Mouse (Mus musculus) midbrain, embryonic 14.5 days (tissue): Measurements from ENCODE around the gene Bahd1. TPM values are rescaled to one million over a fixed set of nuclear protein-coding genes. Genes with fewer than 3 reads are reported as not detected.

Experiments used
- ATAC-seq: fragments of 200-750 bp; cut with Nextera tagmentation; 2 replicates; pipeline ENCODE4 v1.8.0; 2017; ENCODE audit warnings: moderate number of reproducible peaks, moderate library complexity; ENCODE audit not compliant: low FRiP score, low TSS enrichment
- DNase-seq: peaks from one replicate; pipeline ENCODE4 v3.0.0-alpha.2; 2015
- H3K27ac ChIP-seq: fragments of 300-500 bp; sonication (generic); replicated peaks from 2 replicates; pipeline ENCODE4 v1.5.1; 2014; ENCODE audit warnings: mild to moderate bottlenecking, low read depth, low read length, moderate library complexity
- H3K27me3 ChIP-seq: fragments of 300-500 bp; sonication (generic); 2 replicates; pipeline ENCODE4 v1.6.1; 2014; ENCODE audit warnings: low read length, control low read depth, mixed read lengths; ENCODE audit not compliant: control insufficient read depth, insufficient read depth
- H3K36me3 ChIP-seq: fragments of 300-500 bp; sonication (generic); 2 replicates; pipeline ENCODE4 v1.6.1; 2014; ENCODE audit warnings: low read length, control low read depth; ENCODE audit not compliant: control insufficient read depth, insufficient read depth
- H3K4me1 ChIP-seq: fragments of 300-500 bp; sonication (generic); 2 replicates; pipeline ENCODE4 v1.6.1; 2014; ENCODE audit warnings: mild to moderate bottlenecking, antibody characterized with exemption, low read length, control low read depth; ENCODE audit not compliant: control insufficient read depth, insufficient read depth
- H3K4me2 ChIP-seq: fragments of 300-500 bp; sonication (generic); 2 replicates; pipeline ENCODE4 v1.6.1; 2014; ENCODE audit warnings: mild to moderate bottlenecking, low read length, moderate library complexity
- H3K4me3 ChIP-seq: fragments of 300-500 bp; sonication (generic); replicated peaks from 2 replicates; pipeline ENCODE4 v1.5.1; 2014; ENCODE audit warnings: low read depth, low read length
- H3K9ac ChIP-seq: fragments of 300-500 bp; sonication (generic); replicated peaks from 2 replicates; pipeline ENCODE4 v1.6.1; 2014; ENCODE audit warnings: mild to moderate bottlenecking, low read length, moderate library complexity
- H3K9me3 ChIP-seq: fragments of 300-500 bp; sonication (generic); 2 replicates; pipeline ENCODE4 v1.6.1; 2016; ENCODE audit warnings: low read length, control low read depth, mixed read lengths; ENCODE audit not compliant: control insufficient read depth
- WGBS: fragments of 180-500 bp; shearing (Covaris S2); extraction: QIAGEN DNeasy Blood & Tissue Kit; methylation state at CpG from one replicate; pipeline ENCODE4 v1.1.7; 2014; 5-methylcytosine and 5-hydroxymethylcytosine counted together
- polyA plus RNA-seq: library from polyadenylated mRNA; unstranded; fragments of >200 nt; fragmentation: Nextera tagmentation; extraction: Ambion mirVana; gene quantifications from 2 replicates; pipeline ENCODE4 v1.2.1, GENCODE M21; 2014

Gene Bahd1
- 2.0 and 5.2 TPM in 2 replicates for polyA plus RNA-seq

DNA sequence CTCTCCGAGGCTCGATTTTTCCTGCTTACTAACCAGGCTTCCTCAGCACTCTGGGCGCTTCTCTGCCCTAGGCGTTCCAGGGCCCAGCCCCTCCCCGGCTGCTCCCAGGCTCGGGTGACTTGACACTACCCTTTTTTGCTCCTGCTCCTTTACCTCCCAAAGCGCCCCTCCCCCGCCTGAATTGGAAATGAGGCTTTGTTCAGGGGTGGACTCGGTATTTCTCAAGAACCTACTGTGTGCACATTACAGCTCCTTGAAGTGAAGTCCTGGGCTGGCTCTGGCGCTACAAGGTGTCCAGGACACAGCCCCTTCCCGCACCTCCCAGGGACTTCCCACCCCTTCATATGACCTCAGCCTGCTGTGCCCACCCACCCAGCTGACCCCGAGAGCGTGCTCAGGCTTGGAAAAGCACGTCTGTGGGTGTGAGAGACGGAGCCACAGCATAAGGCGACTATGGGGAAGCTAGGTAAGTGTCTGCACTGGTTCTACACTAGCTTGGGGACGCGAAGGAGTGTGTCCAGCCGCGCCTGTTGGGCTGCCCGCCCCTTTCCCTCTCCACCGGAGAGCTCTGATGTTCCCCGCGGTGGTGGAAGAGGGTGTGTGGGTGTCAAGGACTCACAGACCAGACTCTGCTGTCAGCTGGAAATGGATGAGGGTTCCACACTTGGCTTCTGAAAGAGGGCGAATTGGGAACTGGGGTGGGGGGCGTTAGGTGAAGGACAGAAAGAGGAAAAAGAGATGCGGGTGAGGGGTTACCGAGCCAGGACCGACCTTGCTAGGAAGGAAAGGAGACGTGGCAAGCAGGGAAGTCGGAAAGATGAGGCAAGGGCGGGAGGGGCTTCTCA, at the start of gene Bahd1:
Gene Bahd1 (plus strand): TSS at position 397 of the 845 bp plus-strand sequence.
- ATAC-seq (no peak), DNase-seq (peak; percentile 56)
- Histone ChIP-seq H3K27ac (peak within 1 kb of the TSS; percentile 88; the same call in 1 of the 2 replicates), H3K27me3 (peaks cover 49% of the 10 kb centered on the region), H3K4me2 (peak within 1 kb of the TSS; percentile 99), H3K36me3 (no peaks in the 10 kb centered on the region), H3K4me1 (peaks cover 51% of the 10 kb centered on the region), H3K4me3 (peak within 1 kb of the TSS; percentile 88), H3K9ac (peak within 1 kb of the TSS; percentile 83), H3K9me3 (no peaks in the 10 kb centered on the region)
- under 1% methylated on average over 32 of the region's 32 CpGs for WGBS

- no peak overlapping the region for H3K4me3 ChIP-seq
- H3K36me3 ChIP-seq: no peaks in the 10 kb centered on the region
- DNase-seq: no peak
- no peaks in the 10 kb centered on the region for H3K4me1 ChIP-seq
- H3K4me2 ChIP-seq: no peak overlapping the region
- H3K27ac ChIP-seq: no peak overlapping the region
- no peaks in the 10 kb centered on the region for H3K27me3 ChIP-seq
- no peak overlapping the region for H3K9ac ChIP-seq
- no peaks in the 10 kb centered on the region for H3K9me3 ChIP-seq
- WGBS: 31% methylated on average over 3 of the region's 3 CpGs
- ATAC-seq: no peak
These were observed 48.4 kb upstream of the Bahd1 start for GRCm38 (mm10) chr2:118851756-118852155.

GRCm38 (mm10) chr2:118861454-118862339, 38.5 kb upstream of the Bahd1 start, which contains the start of gene Ivd:
Ivd (plus strand) TSS chr2:118861954.
- H3K4me3 ChIP-seq: peak within 1 kb of the TSS; percentile 61
- peak within 1 kb of the TSS; percentile 69 for H3K9ac ChIP-seq
- H3K4me2 ChIP-seq: peak within 1 kb of the TSS; percentile 81
- peaks cover 11% of the 10 kb centered on the region; the same call in 1 of the 2 replicates for H3K4me1 ChIP-seq
- DNase-seq (peak; percentile 97), ATAC-seq (peak; percentile 100)
- no peaks in the 10 kb centered on the region for H3K9me3 ChIP-seq
- H3K27ac ChIP-seq: peak within 1 kb of the TSS; percentile 68
- H3K27me3 ChIP-seq: no peaks in the 10 kb centered on the region
- no peaks in the 10 kb centered on the region for H3K36me3 ChIP-seq
- WGBS: under 1% methylated on average over 34 of the region's 34 CpGs

DNA sequence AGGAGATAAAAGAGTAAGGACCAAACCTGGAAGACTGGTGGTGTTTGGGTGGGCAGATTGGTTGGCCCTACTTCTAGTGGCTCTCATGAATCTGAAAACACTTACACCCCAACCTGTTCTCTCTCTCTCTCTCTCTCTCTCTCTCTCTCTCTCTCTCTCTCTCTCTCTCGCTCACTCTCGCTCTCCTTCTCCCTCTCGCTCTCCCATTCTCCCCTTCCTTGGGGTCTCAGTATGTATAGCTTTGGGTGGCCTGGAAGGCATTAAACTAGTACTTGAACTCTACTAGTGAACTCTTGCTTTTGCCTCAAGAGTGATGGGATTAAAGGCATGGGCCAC, 37.9 kb upstream of the Bahd1 start:
- Histone ChIP-seq H3K4me3 (peak overlapping the region; percentile 61), H3K4me1 (peaks cover 11% of the 10 kb centered on the region; the same call in 1 of the 2 replicates), H3K9ac (peak overlapping the region; percentile 69), H3K4me2 (peak overlapping the region; percentile 81), H3K27me3 (no peaks in the 10 kb centered on the region), H3K36me3 (no peaks in the 10 kb centered on the region), H3K9me3 (no peaks in the 10 kb centered on the region), H3K27ac (peak overlapping the region; percentile 68; the same call in 1 of the 2 replicates)
- ATAC-seq: no peak
- WGBS: 27% methylated on average over 2 of the region's 3 CpGs
- DNase-seq: no peak

DNA sequence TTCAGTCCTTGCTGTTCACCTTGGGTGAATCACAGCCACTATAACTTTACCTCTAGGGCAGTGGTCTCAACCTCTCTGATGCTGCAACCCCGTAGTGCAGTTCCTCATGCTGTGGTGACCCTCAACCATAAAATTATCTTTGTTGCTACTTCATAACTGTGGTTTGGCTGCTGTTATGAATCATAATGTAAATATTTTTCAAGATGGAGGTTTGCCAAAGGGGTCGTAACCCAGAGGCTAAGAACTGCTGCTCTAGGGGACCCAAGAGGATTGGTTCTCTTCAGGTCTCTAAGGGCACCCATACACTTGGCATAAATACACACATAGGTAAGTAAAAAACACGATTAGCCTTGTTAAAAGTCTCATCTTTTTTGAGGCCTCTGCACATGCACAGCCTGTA, 29.6 kb upstream of the Bahd1 start:
- no peaks in the 10 kb centered on the region for H3K4me1 ChIP-seq
- H3K9me3 ChIP-seq: no peaks in the 10 kb centered on the region
- no peak overlapping the region for H3K9ac ChIP-seq
- no peak overlapping the region for H3K27ac ChIP-seq
- no peaks in the 10 kb centered on the region for H3K27me3 ChIP-seq
- peaks cover 29% of the 10 kb centered on the region for H3K36me3 ChIP-seq
- ATAC-seq (no peak), DNase-seq (no peak)
- no peak overlapping the region for H3K4me2 ChIP-seq
- H3K4me3 ChIP-seq: no peak overlapping the region
- WGBS: 94% methylated on average over 3 of the region's 3 CpGs

DNA sequence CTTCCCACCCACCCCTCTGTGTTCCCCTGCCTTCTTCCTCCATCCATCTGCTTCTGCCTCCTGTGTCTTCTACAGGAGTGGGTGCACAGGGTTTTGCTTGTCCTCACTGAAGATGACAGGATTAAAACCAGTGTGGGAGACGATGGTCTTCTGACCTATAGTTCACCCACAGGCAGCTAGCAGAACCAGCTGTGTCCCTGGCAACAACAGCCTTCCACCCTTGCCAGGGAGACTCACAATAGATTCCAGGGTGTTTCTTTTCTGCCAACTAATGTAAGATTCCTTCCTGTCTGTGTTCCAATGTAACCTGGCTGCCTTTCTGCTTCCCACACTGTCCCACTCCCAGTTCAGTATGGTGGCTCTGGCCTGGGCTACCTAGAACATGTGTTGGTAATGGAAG, 29.1 kb upstream of the Bahd1 start:
- Histone ChIP-seq H3K4me3 (no peak overlapping the region), H3K27ac (no peak overlapping the region), H3K4me1 (no peaks in the 10 kb centered on the region), H3K9me3 (no peaks in the 10 kb centered on the region), H3K36me3 (peaks cover 29% of the 10 kb centered on the region), H3K9ac (no peak overlapping the region), H3K4me2 (no peak overlapping the region), H3K27me3 (no peaks in the 10 kb centered on the region)
- ATAC-seq (no peak), DNase-seq (no peak)
- WGBS: 70% methylated on average over 1 of the region's 1 CpGs

GRCm38 (mm10) chr2:118873018-118873417, 27.2 kb upstream of the Bahd1 start:
- Histone ChIP-seq H3K4me2 (no peak overlapping the region), H3K4me1 (no peaks in the 10 kb centered on the region), H3K9ac (no peak overlapping the region), H3K27me3 (no peaks in the 10 kb centered on the region), H3K27ac (no peak overlapping the region), H3K9me3 (no peaks in the 10 kb centered on the region), H3K36me3 (peaks cover 36% of the 10 kb centered on the region), H3K4me3 (no peak overlapping the region)
- ATAC-seq (no peak), DNase-seq (no peak)
- 92% methylated on average over 5 of the region's 5 CpGs for WGBS

DNA sequence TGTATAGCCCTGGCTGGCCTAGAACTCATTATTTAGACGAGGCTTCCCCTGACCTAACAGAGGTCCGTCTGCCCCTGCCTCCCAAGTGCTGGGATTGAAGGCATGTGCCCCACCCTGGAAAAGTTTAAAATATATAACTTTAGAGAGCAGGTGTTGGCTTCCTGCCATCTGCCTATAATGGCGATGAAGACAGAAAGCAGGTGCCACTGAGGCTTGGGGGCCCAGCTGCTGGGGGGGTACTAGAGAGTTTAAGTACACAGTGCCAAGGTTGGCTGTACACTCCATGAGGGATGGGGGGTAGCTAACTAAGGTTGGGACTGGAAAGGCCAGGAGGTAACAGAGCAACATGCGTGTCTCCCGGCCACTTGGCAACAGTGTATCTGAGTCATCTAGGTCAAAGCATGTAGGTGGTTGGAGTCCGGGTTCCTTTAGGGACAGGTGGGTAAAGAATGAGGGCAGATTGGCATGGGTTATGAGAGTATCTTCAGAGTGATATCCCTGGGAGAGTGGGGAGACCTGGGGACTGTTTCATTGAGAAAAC, 26.2 kb upstream of the Bahd1 start:
- no peaks in the 10 kb centered on the region for H3K27me3 ChIP-seq
- H3K36me3 ChIP-seq: peaks cover 36% of the 10 kb centered on the region
- no peak for DNase-seq
- no peaks in the 10 kb centered on the region for H3K9me3 ChIP-seq
- no peak overlapping the region for H3K4me2 ChIP-seq
- ATAC-seq: no peak
- H3K9ac ChIP-seq: no peak overlapping the region
- no peak overlapping the region for H3K27ac ChIP-seq
- 94% methylated on average over 6 of the region's 6 CpGs for WGBS
- no peak overlapping the region for H3K4me3 ChIP-seq
- H3K4me1 ChIP-seq: no peaks in the 10 kb centered on the region
